Mouse (Mus musculus): Measurements from ENCODE around the gene Smox.
"Not testable (repeated sequence)": the region's sequence is repeated elsewhere in the genome, so short reads cannot be mapped to it uniquely, and the experiment has no call there.

Gene Smox

GRCm38 (mm10) chr2:131491196-131491595 lies at the start of gene Smox:
TSS of gene Smox (plus strand) at chr2:131491496.
- DNase-seq = no peak

GRCm38 (mm10) chr2:131443084-131443890 lies 48.0 kb upstream of the Smox start:
- DNase-seq = no peak

- no peak for DNase-seq
These were observed 47.5 kb upstream of the Smox start for GRCm38 (mm10) chr2:131443891-131444190.

DNA sequence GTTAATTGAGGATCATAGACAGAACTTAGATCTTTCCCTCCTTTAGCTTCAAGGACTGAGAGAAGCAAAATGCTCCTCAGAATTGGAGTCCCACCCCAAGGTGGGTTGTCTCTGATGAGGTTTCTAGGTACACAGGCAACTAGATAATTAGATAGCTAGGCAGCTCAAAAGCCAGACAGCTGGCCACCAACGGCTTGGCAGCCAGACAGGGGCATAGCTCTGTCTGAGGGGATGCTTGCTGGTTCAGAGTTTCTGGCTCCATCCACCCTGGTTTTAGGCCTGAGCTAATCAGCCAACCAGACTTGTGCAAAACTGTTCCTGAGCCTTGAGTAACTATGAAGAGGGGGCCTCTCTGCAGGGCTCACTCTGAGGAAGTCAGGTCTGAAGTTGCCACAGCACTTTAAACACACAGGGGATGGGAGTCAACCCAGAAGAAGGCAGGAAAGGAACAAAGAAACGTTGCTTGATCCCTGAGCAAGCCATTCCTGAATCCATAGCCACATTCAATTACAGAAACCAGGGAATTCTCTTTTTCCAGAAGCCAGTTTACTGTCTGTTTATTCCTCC lies 44.8 kb upstream of the Smox start:
- DNase-seq = no peak

DNA sequence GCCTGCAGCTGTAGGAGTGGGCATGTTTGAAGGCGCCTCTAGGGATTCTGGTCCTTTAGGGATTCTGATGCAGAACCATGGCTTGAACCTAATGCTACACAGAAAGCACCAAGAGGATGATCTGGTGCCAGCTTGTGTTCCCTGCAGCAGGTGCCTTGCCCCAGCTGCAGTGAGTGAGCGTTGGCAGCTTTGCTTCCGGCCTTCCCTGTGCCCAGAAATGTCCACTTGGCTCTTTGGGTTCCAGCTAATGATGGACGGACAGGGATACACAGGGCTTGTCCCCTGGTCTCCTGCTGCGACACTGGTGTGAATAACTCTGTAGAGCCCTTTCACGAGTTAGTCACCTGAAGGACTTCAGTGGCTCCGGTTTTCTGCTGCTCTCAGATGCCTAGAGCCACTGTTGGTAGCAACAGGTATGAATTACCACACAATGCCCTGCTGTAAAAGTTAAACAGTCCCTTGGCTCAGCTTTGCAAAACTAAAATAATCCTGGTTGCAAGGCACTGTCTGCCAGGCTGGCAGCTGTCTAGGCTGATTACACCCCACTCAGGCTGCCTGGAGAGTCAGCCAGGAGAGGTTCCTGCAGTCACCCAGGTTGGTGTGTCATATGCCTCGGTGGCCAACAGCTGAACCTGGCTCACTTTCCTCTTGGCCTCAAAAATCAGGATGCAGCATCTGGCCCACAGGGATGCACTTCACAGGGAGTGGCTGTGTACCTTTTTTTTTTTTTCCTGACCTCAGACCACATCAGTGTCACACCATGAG lies 43.5 kb upstream of the Smox start:
- no peak for DNase-seq

- no peak for DNase-seq
These were observed 42.9 kb upstream of the Smox start for GRCm38 (mm10) chr2:131448353-131448752.

- DNase-seq = no peak
These were observed 41.6 kb upstream of the Smox start for GRCm38 (mm10) chr2:131449720-131450119.

GRCm38 (mm10) chr2:131450491-131450890 lies 40.8 kb upstream of the Smox start:
- no peak for DNase-seq

DNA sequence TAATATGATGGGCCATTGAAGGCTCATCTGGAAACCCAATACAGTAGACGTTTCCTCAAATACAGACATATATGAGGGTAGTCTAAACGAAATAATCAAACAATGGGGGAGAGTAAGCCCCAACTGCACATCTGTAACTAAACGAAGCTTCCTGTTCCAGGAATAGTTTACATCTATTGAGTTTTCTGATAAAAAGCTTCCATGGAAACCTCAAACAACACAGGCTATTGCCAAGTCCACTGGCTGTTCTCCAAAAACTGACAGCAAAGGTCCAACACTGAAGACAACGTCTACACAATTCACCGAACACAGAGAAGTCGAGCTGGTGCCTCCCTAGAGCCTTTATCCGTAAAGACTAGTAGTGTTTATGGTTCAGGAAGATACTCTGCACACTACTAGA lies 33.6 kb upstream of the Smox start:
- peak; percentile 45 for DNase-seq

- peak; percentile 57 for DNase-seq
These were observed 30.2 kb upstream of the Smox start for GRCm38 (mm10) chr2:131460946-131461682.

DNA sequence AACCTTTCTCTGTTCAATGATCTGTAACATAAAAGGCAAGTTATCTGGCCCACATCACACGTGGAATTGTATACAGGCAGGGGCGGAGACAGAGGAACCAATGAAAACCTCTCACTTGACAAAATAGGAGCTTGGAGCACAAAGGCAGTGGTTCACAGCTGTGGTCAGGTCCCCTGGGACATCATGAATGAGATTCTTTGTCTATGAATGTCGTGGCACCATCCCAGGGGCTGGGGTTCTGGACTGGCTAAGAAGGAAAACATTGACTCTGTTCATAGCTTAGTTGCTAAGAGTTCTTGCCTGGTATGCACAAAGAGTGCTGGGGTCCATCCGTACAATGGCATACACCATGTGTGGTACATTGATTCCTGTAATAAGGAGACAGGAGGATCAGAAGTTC lies 28.3 kb upstream of the Smox start:
- DNase-seq = no peak

DNA sequence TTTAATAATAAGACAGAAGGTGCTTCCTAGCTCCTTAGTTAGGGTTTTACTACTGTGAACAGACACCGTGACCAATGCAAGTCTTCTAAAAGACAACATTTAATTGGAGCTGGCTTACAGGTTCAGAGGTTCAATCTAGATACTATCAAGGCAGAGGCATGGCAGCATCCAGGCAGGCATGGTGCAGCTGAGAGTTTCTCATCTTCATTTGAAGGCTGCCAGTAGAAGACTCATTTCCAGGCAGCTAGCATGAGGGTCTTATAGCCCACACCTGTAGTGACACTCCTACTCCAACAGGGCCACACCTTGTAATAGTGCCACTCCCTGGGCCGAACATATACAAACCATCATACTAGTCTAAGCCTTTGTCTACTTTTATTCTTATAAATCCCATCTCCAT lies 27.1 kb upstream of the Smox start:
- no peak for DNase-seq

DNA sequence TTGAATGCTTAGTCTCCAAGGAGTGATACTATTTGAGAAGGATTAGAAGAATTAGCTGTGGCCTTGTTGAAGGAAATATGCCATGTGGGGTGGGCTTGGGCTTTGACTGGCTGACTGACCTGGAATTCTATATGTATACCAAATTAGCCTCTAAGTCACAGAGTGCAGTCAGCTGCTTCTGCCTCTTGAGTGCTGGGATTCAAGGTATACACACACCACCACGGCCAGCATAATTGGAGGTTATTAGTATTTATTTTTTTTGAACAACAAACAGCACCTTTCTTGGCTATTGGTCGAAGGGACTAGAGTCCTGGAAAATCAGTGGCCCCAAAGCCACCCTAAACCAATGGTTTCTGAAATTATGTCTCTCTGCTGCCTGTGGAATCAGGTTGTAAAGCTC lies 24.6 kb upstream of the Smox start:
- DNase-seq = no peak

GRCm38 (mm10) chr2:131469916-131470315 lies 21.4 kb upstream of the Smox start:
- peak; percentile 32 for DNase-seq

- no peak for DNase-seq
These were observed 17.5 kb upstream of the Smox start for GRCm38 (mm10) chr2:131473749-131474148.

DNA sequence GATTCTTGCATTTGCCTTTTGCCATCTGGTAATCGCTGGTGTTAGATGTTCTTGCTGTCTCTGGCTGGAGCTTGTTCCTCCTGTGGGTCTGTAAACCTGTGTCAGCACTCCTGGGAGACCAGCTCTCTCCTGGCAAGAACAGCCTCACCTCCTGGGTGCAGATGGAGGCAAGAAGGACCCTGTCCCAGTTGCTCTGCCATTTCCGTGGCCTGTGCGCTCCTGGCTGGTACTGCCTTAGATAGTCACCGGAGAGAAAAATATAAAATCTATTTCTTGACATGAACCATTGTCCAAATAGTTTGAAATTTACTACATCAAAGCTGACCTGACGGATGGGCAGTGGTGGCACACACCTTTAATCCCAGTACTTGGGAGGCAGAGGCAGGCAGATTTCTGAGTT lies 14.2 kb upstream of the Smox start:
- not testable (repeated sequence) for DNase-seq

- DNase-seq = no peak
These were observed 13.4 kb upstream of the Smox start for GRCm38 (mm10) chr2:131477917-131478316.

DNA sequence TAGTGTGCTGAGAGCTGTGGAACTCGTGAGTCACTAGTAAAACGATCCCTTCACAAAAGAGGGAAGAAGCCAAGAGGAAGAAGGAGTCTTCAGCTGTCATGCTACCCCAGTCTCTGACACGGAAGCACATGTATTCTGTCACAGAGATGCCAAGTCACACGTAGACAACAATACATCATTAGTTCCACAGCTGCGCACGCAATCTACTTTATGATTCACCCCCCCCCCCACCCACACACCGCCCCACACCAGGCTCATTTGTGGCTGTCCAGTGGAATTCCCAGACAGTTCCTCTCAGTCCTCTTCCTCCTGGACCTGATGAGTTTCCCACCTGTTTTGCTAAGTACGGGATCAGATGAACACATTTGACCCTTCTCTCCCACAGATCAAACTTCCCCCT lies 12.9 kb upstream of the Smox start:
- DNase-seq = no peak

- DNase-seq = no peak
These were observed 12.4 kb upstream of the Smox start for GRCm38 (mm10) chr2:131478916-131479315.

DNA sequence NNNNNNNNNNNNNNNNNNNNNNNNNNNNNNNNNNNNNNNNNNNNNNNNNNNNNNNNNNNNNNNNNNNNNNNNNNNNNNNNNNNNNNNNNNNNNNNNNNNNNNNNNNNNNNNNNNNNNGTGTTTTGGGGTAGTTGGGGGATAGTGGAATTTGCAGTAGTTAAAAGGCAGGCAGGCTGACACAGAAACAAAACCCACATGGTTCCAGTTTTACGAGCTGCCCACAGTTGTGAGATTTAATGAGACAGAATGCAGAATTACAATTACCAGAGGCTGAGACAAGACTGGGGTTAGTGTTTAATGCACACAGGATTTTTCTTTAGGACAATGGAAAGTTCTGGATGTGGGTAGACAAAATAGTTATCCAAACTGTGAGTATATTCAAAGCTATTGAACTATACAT lies 9.6 kb upstream of the Smox start:
- no peak for DNase-seq

- no peak for DNase-seq
These were observed 8.8 kb upstream of the Smox start for GRCm38 (mm10) chr2:131482478-131482877.

- no peak for DNase-seq
These were observed 7.7 kb upstream of the Smox start for GRCm38 (mm10) chr2:131483562-131483961.

- DNase-seq = no peak
These were observed 7.1 kb upstream of the Smox start for GRCm38 (mm10) chr2:131484182-131484581.

Measured in lung, postnatal 36 days (tissue).